Mouse (Mus musculus) layer of hippocampus, adult 2 months (tissue): ENCODE data around the gene Sh3pxd2a. TPM values are rescaled to one million over a fixed set of nuclear protein-coding genes. Genes with fewer than 3 reads are reported as not detected.

Experiments used
- DNase-seq, 2 experiments: peaks; one replicate each; pipeline ENCODE4 v3.0.0; 2022; ENCODE audit warnings: low spot score in 2 of 2
- H3K27ac ChIP-seq: fragments of 200-600 bp; 2 replicates; pipeline ENCODE4 v1.8.1; 2022
- H3K4me3 ChIP-seq: fragments of 200-600 bp; 2 replicates; pipeline ENCODE4 v1.8.1; 2022; ENCODE audit warnings: mild to moderate bottlenecking
- CTCF ChIP-seq: fragments of 200-600 bp; conservative IDR thresholded peaks from 2 replicates; pipeline ENCODE4 v1.8.1; 2022; ENCODE audit warnings: antibody characterized with exemption, mild to moderate bottlenecking, moderate library complexity
- total RNA-seq, 2 experiments: library from RNA; stranded (reverse); gene quantifications; 2 replicates each; pipeline ENCODE4 v1.2.3; 2021

Gene Sh3pxd2a
- total RNA-seq, 2 experiments from 2014 or later: 33.0 to 35.4 TPM

DNA sequence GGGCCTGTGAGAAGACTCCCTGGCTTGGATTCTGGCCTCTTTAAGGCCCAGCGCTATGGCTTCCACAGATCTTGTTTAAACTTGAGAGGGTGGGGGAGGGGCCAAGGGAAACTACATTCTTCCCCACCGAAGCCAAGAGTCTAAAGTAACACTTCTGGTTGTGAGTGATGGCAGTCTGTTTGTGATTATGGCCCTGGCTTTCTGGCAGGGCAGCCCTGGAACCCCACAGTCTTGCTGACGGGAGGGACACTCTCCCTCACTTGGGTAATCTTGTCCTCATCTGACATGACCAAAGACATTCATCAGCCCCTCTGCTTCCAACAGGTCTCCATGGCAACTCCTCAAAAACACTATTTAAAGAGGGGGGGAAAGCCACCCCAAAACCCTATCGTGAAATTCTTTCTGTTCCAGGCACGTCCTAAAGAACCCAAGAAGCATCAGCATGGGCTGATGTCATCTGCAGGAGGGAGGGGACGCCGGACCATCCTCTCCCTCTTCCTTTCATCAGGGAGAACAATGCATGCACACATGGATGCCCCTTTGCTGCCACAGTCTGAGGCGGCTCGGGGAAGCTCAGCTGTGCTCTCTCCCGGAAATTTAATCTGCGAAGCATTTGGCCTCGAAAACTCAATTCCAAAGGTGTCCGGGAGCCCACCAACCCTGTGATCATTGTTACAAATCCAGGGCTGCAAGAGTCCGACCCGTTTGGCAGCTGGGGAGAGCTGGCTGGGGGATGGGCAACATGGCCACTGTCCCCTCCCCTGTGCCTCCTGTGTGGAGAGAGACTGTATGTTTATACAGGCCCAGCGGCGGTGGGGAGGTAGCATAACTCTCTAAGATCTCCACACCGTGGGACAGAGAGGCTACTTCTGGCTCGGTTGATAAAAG, 162.7 kb downstream of the Sh3pxd2a start:
- peak overlapping the region; percentile 63; the same call in 1 of the 2 replicates for H3K27ac ChIP-seq
- DNase-seq: no peak
- no peak overlapping the region for H3K4me3 ChIP-seq
- TF ChIP-seq CTCF: no peak

GRCm38 (mm10) chr19:47298100-47298499, 166.1 kb downstream of the Sh3pxd2a start:
- no peak for DNase-seq
- no peak for TF ChIP-seq CTCF
- H3K27ac ChIP-seq: peak overlapping the region; percentile 32; the same call in 1 of the 2 replicates
- H3K4me3 ChIP-seq: no peak overlapping the region

DNA sequence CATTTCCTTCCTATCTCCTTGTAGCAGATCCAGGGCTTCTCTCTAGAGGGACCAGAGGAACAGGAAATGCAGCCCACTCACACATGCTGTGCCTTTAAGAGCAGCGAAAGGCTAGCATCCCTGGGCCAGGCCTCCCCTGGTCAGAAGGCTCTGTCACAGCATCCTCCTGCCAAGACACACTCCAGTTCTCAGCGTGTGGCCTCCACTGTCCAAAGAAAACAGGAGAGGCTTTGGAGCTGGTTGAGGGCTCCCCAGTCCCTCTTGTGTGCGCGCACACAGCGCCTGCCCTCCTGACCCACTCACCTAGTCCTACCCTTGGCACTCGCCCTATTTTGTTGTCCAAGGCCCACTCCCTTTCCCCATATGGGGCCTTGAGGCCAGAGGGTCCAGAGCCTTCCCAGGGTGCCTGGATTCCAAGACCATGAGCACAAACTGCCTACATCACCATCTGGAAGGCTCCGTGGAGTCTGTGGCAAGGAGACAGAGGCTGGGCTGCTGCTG, 171.7 kb downstream of the Sh3pxd2a start:
- no peak for TF ChIP-seq CTCF
- no peak for DNase-seq

DNA sequence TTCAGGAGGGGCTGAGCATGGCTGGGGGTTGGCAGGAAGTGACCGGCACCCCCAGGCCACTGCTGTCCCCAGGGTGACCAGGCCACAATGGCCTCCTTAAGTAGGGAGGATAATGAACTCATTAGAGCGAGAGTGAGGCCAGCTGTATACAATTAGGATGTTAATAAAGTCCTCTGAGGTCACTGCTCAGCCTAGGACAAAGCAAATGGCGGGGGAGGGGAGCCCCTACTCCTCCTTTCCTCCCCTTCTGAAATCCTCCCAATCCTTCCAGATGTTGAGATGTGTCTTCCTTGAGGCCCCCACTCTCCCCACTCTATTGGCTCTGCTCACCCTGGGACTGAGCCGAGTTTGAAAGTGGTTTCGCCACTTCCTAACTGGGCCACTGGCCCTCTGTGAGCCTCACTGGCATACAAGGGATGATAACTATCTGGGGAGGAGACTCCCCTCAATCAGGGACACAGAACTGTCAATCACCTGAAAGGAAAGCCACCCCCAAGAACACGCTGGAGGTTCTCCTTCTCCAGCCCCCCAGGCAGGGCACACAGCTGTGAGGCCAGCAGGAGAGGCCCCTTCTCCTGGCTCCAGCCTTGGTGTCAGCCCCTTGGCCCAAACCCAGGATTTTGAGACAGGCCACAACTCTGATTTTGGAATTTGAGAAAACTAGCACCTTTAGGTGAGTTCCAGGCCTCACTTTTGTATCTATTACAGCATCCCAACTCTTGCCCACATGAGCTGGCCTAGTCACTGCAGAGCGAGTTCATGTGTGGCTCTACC, 172.7 kb downstream of the Sh3pxd2a start:
- TF ChIP-seq CTCF: no peak
- no peak overlapping the region for H3K27ac ChIP-seq
- DNase-seq: no peak
- no peak overlapping the region for H3K4me3 ChIP-seq

More for the DNA sequence above, 171.7 kb downstream of the Sh3pxd2a start:
- Histone ChIP-seq H3K4me3 (no peak overlapping the region), H3K27ac (no peak overlapping the region; the same call in 1 of the 2 replicates)

- TF ChIP-seq CTCF: no peak
- Histone ChIP-seq H3K4me3 (no peak overlapping the region), H3K27ac (no peak overlapping the region)
- DNase-seq: no peak
These were observed 177.2 kb downstream of the Sh3pxd2a start for GRCm38 (mm10) chr19:47286886-47287450.

DNA sequence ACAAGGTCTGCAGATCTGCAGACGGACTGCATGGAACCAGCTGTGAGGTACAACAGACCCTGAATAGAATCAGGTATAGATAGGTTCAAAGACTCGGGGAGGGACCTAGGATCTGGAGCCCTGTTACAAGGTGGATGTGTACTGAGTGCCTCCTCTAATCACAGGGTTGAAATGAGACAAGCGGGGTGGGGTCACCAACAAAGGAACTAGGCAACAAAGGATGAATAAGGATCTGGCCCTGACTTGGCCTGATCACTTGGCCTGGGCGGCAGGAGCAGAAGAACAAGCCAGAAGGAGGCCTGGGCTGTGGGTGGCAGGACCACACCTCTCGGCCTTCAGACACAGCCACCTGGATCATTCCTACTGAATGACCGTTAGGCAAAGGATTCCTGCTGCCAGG, 178.6 kb downstream of the Sh3pxd2a start:
- TF ChIP-seq CTCF: no peak
- no peak overlapping the region for H3K4me3 ChIP-seq
- no peak for DNase-seq

GRCm38 (mm10) chr19:47282688-47283215, 181.4 kb downstream of the Sh3pxd2a start:
- DNase-seq: no peak
- no peak for TF ChIP-seq CTCF

More for the DNA sequence above, 178.6 kb downstream of the Sh3pxd2a start:
- H3K27ac ChIP-seq: no peak overlapping the region

GRCm38 (mm10) chr19:47282050-47282454, 182.1 kb downstream of the Sh3pxd2a start:
- Histone ChIP-seq H3K27ac (peak overlapping the region; percentile 88), H3K4me3 (no peak overlapping the region)
- no peak for TF ChIP-seq CTCF
- no peak for DNase-seq

More at GRCm38 (mm10) chr19:47282688-47283215, 181.4 kb downstream of the Sh3pxd2a start:
- Histone ChIP-seq H3K27ac (peak overlapping the region; percentile 88), H3K4me3 (no peak overlapping the region)

GRCm38 (mm10) chr19:47280894-47281293, 183.3 kb downstream of the Sh3pxd2a start:
- Histone ChIP-seq H3K27ac (peak overlapping the region; percentile 88), H3K4me3 (no peak overlapping the region)
- no peak for DNase-seq
- no peak for TF ChIP-seq CTCF

DNA sequence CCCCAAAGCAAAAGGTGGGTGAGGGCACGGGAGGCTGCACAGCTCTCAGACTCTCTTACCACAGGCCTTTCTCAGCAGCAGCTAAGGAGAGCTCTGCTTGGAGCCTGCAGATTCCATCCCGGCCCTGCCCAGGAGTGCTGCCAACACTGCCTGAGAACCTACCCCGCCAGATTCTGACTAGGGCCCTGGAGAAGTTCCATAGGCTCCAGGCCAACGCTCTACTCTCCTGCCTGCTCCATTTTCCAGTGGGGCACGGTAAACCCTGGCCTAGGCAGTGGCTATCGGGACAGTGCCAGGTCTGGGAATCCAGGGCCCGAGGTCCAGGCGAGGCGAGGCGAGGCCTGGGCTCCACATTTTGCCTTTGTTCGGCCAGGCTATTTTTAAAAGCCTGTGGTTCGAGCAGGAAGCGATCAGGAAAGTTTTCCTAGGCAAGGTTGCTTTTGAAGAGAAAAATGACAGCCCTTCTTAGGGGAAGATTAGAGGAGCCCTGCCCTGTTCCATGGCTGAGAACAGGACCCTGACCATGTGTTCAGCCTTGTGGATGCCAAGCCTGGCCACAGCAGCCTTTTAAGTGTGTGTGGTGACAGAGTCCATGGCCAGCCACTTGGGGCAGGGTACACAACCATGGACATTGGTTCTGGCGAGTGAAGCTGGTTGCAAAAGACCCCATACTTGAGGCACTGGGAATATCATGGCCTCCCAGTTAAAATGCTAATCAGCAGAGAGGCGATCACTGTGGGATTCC, 184.2 kb downstream of the Sh3pxd2a start:
- peak; percentile 83 to 85 for DNase-seq

GRCm38 (mm10) chr19:47279372-47279771, 184.8 kb downstream of the Sh3pxd2a start:
- no peak for TF ChIP-seq CTCF
- H3K27ac ChIP-seq: peak overlapping the region; percentile 88
- DNase-seq: no peak
- no peak overlapping the region for H3K4me3 ChIP-seq

More for the DNA sequence above, 184.2 kb downstream of the Sh3pxd2a start:
- TF ChIP-seq CTCF: peak; percentile 18; the same call in 1 of the 2 replicates
- Histone ChIP-seq H3K4me3 (no peak overlapping the region), H3K27ac (peak overlapping the region; percentile 88)

- no peak for TF ChIP-seq CTCF
- Histone ChIP-seq H3K27ac (peak overlapping the region; percentile 88), H3K4me3 (no peak overlapping the region)
- peak; percentile 64 to 80 for DNase-seq
These were observed 187.5 kb downstream of the Sh3pxd2a start for GRCm38 (mm10) chr19:47276730-47277129.
